Mouse (Mus musculus) embryonic facial prominence, embryonic 11.5 days (tissue): ENCODE results near the gene Mtif3. TPM values are rescaled to one million over a fixed set of nuclear protein-coding genes. Genes with fewer than 3 reads are reported as not detected.

Experiments
- ATAC-seq: fragments of 200-750 bp; cut with Nextera tagmentation; replicated peaks from 2 replicates; pipeline ENCODE4 v1.8.0; 2017; ENCODE audit warnings: low read depth; ENCODE audit not compliant: insufficient number of reproducible peaks, low FRiP score, low TSS enrichment
- DNase-seq: peaks from one replicate; pipeline ENCODE4 v3.0.0-alpha.2; 2015; ENCODE audit warnings: low spot score
- H3K27ac ChIP-seq: fragments of 300-500 bp; sonication (generic); replicated peaks from 2 replicates; pipeline ENCODE4 v1.5.1; 2014; ENCODE audit warnings: mild to moderate bottlenecking, low read depth, low read length, control low read depth
- H3K27me3 ChIP-seq: fragments of 300-500 bp; sonication (generic); 2 replicates; pipeline ENCODE4 v1.6.1; 2014; ENCODE audit warnings: mild to moderate bottlenecking, low read length, moderate library complexity, mixed read lengths; ENCODE audit not compliant: control insufficient read depth, insufficient read depth
- H3K36me3 ChIP-seq: fragments of 300-500 bp; sonication (generic); replicated peaks from 2 replicates; pipeline ENCODE4 v1.6.1; 2014; ENCODE audit warnings: low read depth, mild to moderate bottlenecking, low read length, moderate library complexity, mixed read lengths; ENCODE audit not compliant: control insufficient read depth, insufficient read depth
- H3K4me1 ChIP-seq: fragments of 300-500 bp; sonication (generic); 2 replicates; pipeline ENCODE4 v1.6.1; 2014; ENCODE audit warnings: low read length, mixed read lengths; ENCODE audit not compliant: control insufficient read depth, insufficient read depth
- H3K4me2 ChIP-seq: fragments of 300-500 bp; sonication (generic); 2 replicates; pipeline ENCODE4 v1.6.1; 2014; ENCODE audit warnings: low read depth, mild to moderate bottlenecking, control low read depth, low read length, moderate library complexity
- H3K4me3 ChIP-seq: fragments of 300-500 bp; sonication (generic); 2 replicates; pipeline ENCODE4 v1.5.1; 2014; ENCODE audit warnings: low read depth, low read length, control low read depth
- H3K9ac ChIP-seq: fragments of 300-500 bp; sonication (generic); replicated peaks from 2 replicates; pipeline ENCODE4 v1.6.1; 2014; ENCODE audit warnings: mild to moderate bottlenecking, control low read depth, low read length
- H3K9me3 ChIP-seq: fragments of 300-500 bp; sonication (generic); replicated peaks from 2 replicates; pipeline ENCODE4 v1.6.1; 2016; ENCODE audit warnings: mild to moderate bottlenecking, low read length, inconsistent platforms, mixed read lengths; ENCODE audit not compliant: control insufficient read depth
- WGBS: fragments of 180-500 bp; shearing (Covaris S2); extraction: QIAGEN DNeasy Blood & Tissue Kit; methylation state at CpG from one replicate; pipeline ENCODE4 v1.1.7; 2014; 5-methylcytosine and 5-hydroxymethylcytosine counted together
- polyA plus RNA-seq: library from polyadenylated mRNA; unstranded; fragments of >200 nt; fragmentation: Nextera tagmentation; extraction: Ambion mirVana; gene quantifications from 2 replicates; pipeline ENCODE4 v1.2.1, GENCODE M21; 2014

Gene Mtif3
- polyA plus RNA-seq, 1 experiment from 2014 or later = 28.5 TPM

DNA sequence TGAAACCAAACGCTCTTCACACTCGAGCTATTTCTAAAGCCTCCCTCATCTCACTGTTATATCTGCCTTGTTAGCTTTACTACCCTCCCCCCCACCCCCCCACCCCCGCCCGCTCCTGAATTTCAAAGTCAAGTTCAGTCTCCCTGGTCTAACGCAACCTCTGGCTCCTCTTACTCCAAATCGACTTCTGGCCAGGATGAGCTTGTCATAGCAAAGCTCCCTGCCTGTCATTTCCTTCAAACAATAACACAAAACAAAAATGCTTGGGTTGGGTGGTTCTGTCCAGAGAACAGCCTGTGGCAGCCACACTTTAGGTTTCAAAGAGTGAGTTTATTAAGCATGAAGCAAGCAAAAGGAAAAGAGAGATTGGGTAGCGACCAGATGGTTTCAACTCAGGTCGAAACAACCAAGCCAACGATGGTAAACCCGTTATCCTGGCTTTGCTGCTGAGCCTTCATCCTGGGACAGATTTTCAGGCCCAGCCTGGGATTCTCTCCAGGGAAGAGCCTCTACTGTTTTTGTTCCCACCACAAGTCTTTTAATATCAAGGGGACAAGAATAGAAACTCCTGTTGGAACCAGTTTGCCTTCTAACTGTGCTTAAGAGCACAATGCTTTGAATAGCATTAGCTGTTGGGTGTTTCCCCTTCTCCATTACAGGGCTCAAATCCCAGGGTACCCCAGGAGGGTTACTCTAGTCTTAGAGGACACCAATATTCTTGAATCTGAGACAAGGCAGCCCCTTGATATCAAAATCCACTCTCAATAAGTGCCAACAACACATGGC, 8.4 kb upstream of the Mtif3 start:
- H3K9ac ChIP-seq = no peak overlapping the region
- H3K9me3 ChIP-seq = no peaks in the 10 kb centered on the region
- H3K27me3 ChIP-seq = no peaks in the 10 kb centered on the region
- H3K36me3 ChIP-seq = no peaks in the 10 kb centered on the region
- no peak overlapping the region for H3K27ac ChIP-seq
- 77% methylated on average over 10 of the region's 10 CpGs for WGBS
- ATAC-seq = no peak
- DNase-seq = no peak
- H3K4me3 ChIP-seq = no peak overlapping the region
- no peaks in the 10 kb centered on the region for H3K4me1 ChIP-seq
- H3K4me2 ChIP-seq = no peak overlapping the region

- Histone ChIP-seq H3K4me3 (no peak overlapping the region), H3K9ac (no peak overlapping the region), H3K4me2 (no peak overlapping the region), H3K27me3 (no peaks in the 10 kb centered on the region), H3K9me3 (no peaks in the 10 kb centered on the region), H3K4me1 (no peaks in the 10 kb centered on the region), H3K36me3 (no peaks in the 10 kb centered on the region), H3K27ac (no peak overlapping the region)
- DNase-seq (no peak), ATAC-seq (no peak; the same call in 1 of the 2 replicates)
- WGBS = 55% methylated on average over 13 of the region's 13 CpGs
Observed at GRCm38 (mm10) chr5:146968695-146969393, 5.2 kb upstream of the Mtif3 start.

DNA sequence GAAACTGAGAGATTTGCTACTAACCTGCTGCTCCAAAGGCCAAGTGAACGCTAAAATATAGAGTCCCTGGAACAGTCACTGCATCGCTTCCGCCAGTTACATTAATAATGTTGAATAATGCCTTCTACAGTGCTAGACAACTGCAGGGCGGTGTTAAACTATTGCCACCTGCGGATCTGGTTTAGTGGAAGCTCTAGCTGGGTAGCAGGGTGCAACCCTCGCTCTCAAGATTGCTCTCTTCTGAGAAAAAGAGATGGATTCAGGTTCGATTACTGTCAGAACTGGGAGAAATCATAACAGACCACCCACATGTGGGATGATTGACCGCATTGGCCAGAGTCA, 308 bp upstream of the Mtif3 start:
- no peaks in the 10 kb centered on the region for H3K9me3 ChIP-seq
- peak overlapping the region; percentile 84 for H3K4me3 ChIP-seq
- H3K27me3 ChIP-seq = no peaks in the 10 kb centered on the region
- no peaks in the 10 kb centered on the region; the same call in 1 of the 2 replicates for H3K4me1 ChIP-seq
- DNase-seq (no peak), ATAC-seq (no peak)
- peaks cover 2% of the 10 kb centered on the region for H3K36me3 ChIP-seq
- peak overlapping the region; percentile 51 for H3K9ac ChIP-seq
- H3K27ac ChIP-seq = no peak overlapping the region
- 54% methylated on average over 8 of the region's 8 CpGs for WGBS
- peak overlapping the region; percentile 35 for H3K4me2 ChIP-seq

GRCm38 (mm10) chr5:146956678-146957077, 6.9 kb downstream of the Mtif3 start:
- Histone ChIP-seq H3K27me3 (no peaks in the 10 kb centered on the region), H3K4me3 (no peak overlapping the region), H3K4me1 (no peaks in the 10 kb centered on the region), H3K9me3 (no peaks in the 10 kb centered on the region), H3K36me3 (peaks cover 31% of the 10 kb centered on the region), H3K9ac (no peak overlapping the region), H3K4me2 (no peak overlapping the region), H3K27ac (no peak overlapping the region)
- ATAC-seq (no peak), DNase-seq (no peak)
- WGBS = 91% methylated on average over 18 of the region's 18 CpGs

GRCm38 (mm10) chr5:146955651-146956050, 7.9 kb downstream of the Mtif3 start:
- H3K4me1 ChIP-seq = no peaks in the 10 kb centered on the region
- no peaks in the 10 kb centered on the region for H3K9me3 ChIP-seq
- H3K27ac ChIP-seq = no peak overlapping the region
- no peak overlapping the region for H3K4me3 ChIP-seq
- peaks cover 31% of the 10 kb centered on the region for H3K36me3 ChIP-seq
- 81% methylated on average over 5 of the region's 5 CpGs for WGBS
- no peak overlapping the region for H3K9ac ChIP-seq
- no peak for DNase-seq
- H3K4me2 ChIP-seq = no peak overlapping the region
- no peak for ATAC-seq
- no peaks in the 10 kb centered on the region for H3K27me3 ChIP-seq

- Histone ChIP-seq H3K9ac (no peak overlapping the region), H3K4me1 (0 out of 2 replicates have a peak, but pooled peaks cover 3% of the 10 kb centered on the region), H3K36me3 (peaks cover 31% of the 10 kb centered on the region), H3K4me2 (no peak overlapping the region), H3K27me3 (no peaks in the 10 kb centered on the region), H3K4me3 (no peak overlapping the region), H3K9me3 (no peaks in the 10 kb centered on the region), H3K27ac (no peak overlapping the region)
- WGBS = 90% methylated on average over 7 of the region's 7 CpGs
- no peak for ATAC-seq
- no peak for DNase-seq
Observed at GRCm38 (mm10) chr5:146954576-146954975, 9.0 kb downstream of the Mtif3 start.

- DNase-seq = peak; percentile 94
- WGBS = under 1% methylated on average over 59 of the region's 62 CpGs
- Histone ChIP-seq H3K4me2 (peak within 1 kb of the TSS; percentile 74), H3K27me3 (no peaks in the 10 kb centered on the region), H3K9me3 (no peaks in the 10 kb centered on the region), H3K9ac (peak within 1 kb of the TSS; percentile 93), H3K27ac (peak within 1 kb of the TSS; percentile 56; the same call in 1 of the 2 replicates), H3K4me3 (peak within 1 kb of the TSS; percentile 78), H3K36me3 (peaks cover 9% of the 10 kb centered on the region), H3K4me1 (0 out of 2 replicates have a peak, but pooled peaks cover 3% of the 10 kb centered on the region)
- ATAC-seq = peak; percentile 91
Observed at GRCm38 (mm10) chr5:146948508-146949088, 15.0 kb downstream of the Mtif3 start, which contains the start of gene Gtf3a. TSS of gene Gtf3a (plus strand) at chr5:146948657.
